Mouse (Mus musculus) c-Kit-positive CD71-negative TER-119-negative erythroid progenitor cells, embryonic 14.5 days (primary cell): Measurements from ENCODE around the gene Elf4.
"Not testable (repeated sequence)": the region's sequence is repeated elsewhere in the genome, so short reads cannot be mapped to it uniquely, and the experiment has no call there.

Experiments used
- DNase-seq: peaks from one replicate; pipeline ENCODE4 v3.0.0-alpha.2; 2013; ENCODE audit warnings: low read depth

Elf4 gene

GRCm38 (mm10) chrX:48436082-48436481, 26.9 kb downstream of the Elf4 start:
- DNase-seq: not testable (repeated sequence)

- DNase-seq: no peak
Measured at GRCm38 (mm10) chrX:48435477-48435900, 27.4 kb downstream of the Elf4 start.

DNA sequence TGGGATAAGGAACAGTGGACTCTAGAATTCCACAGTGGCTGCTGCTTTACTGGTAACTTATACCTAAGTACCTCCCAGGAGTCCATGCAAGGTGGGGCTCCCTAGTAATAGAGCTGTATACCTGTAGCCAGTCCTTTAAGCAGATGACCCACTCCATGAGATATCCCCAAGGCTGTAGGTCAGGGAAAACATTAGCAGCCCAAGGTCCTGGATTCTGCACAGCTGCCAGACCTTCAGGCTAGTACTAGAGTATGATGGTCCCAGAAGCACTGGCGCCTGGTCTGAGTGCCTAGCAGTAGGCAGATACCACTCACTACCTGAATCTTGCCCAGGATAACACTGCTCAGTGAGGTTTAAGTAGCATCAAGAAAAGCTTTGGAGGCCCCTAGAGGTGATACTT, 28.7 kb downstream of the Elf4 start:
- no peak for DNase-seq

DNA sequence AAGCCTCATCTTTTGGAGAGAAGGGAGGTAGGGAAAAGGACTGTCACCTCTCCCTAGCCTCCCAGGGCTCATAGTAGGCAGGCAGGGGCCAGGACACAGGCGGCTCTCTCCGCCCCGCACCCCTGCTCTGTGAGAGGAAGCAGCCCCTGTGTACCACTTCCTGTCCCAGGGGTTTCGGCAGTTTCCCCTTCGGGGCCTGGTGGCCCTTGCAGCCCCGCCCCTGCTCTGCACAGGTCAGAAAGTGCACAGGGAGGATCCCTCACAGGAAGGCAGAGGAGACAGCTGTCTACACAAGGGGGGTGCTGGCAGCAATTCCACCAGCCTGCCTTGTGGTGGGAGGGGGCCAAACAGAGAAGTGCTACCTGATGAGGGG, 29.4 kb downstream of the Elf4 start:
- no peak for DNase-seq

DNA sequence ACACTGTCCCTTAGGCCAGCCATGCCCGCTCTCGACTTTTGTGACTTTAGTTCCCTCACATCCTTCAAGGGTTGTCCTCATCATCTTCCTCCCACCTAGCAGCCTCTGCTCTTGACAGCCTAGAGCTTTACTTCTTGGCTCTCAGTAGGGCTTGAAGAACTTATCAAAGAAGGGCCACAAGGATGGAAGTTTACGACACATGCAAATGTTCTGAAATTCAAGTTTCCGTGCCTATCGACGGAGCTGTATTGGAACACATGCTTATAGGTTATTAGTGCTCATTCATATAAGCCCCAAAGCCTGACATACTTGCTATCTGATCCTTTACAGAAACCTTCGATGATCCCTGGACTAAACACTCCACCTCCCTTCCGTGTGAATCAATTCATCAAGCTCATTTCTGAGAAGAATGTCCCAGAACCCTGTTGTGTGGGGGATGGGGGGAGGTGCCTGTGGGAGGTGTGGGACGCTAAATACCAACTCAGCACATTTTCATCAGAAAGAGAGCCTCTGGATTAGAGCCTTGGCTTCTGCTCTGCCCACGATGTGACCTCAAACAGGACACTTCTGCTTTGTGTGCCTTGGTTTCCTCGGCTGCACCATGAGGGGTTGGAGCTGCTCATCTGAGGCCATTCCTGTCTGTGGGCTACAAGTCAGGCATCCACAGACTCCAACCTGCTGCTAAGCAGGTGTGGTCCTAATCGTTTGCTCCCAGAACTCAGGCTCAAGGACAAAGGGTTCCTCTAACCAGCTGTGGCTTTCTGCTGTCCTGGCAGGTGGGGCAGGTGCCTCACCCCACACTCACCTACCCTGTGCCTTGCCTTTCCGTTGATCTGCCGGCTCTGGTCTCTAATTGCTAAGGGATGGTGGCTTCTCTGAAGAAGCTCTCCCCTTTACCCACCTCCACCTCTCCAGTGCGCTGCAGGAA, 30.1 kb downstream of the Elf4 start:
- DNase-seq: no peak

DNA sequence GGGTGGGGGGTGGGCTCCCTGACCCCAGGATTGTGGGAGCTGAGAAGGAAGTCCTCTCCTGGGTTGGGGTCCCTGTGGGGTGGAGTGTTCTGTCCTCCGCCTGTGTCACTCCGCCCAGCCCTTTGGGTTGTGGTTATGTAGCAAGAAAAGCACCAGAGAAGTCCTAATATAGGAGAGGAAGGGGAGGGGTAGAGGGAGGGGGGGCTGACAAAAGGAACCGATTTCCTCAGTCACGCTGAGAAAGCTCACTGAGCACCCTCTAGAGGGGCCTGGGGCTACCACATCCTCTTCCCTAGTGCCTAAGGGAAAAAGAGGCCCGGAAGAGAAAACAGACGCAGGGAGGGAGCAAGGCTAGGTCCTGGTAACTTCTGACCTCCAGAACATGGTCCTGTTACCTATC, 33.4 kb downstream of the Elf4 start:
- no peak for DNase-seq

DNA sequence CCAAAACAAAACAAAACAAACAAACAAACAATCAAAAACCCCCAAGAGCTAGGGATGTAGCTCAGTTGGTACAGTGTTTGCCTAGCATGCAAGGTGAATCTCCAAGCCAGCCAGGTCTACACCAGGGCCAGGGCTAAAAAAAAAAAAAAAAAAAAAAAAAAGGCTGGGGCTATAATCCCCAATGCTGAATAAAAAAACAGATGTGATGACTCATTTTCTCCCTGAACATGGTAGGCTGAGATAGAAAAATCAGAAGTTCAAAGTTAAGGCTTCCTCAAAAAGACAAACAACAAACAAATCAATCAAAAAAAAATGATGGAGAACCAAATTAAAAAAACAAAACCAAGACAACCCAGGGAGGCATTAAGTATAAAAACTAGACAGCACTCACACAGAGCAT, 33.8 kb downstream of the Elf4 start:
- DNase-seq: no peak

GRCm38 (mm10) chrX:48428642-48429041, 34.3 kb downstream of the Elf4 start:
- DNase-seq: no peak

- no peak for DNase-seq
Measured at GRCm38 (mm10) chrX:48428241-48428640, 34.7 kb downstream of the Elf4 start.

- DNase-seq: no peak
Measured at GRCm38 (mm10) chrX:48425280-48425679, 37.7 kb downstream of the Elf4 start.

GRCm38 (mm10) chrX:48424583-48424982, 38.3 kb downstream of the Elf4 start:
- DNase-seq: peak; percentile 54

GRCm38 (mm10) chrX:48423671-48424070, 39.3 kb downstream of the Elf4 start:
- DNase-seq: no peak

- DNase-seq: peak; percentile 69
Measured at GRCm38 (mm10) chrX:48422986-48423385, 39.9 kb downstream of the Elf4 start.

DNA sequence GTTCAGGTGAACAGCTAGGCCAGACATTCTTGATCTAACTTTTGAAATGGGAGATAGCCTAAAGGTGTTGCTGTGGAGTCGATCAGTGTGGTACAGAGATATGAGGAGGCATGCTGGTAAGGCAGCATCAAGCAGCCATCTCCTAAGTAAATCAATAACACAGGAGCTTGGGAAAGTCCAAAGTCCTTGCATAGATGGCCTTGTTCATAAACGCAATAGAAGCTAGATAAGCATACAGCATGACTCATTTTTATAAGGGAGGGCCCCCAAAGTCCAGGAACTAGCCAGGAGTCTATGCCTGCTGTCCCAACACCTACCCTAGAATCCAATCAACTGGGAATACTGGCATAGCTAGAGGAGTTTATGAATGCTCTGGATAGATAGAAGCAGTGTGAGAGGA, 44.5 kb downstream of the Elf4 start:
- no peak for DNase-seq

- DNase-seq: no peak
Measured at GRCm38 (mm10) chrX:48414291-48414690, 48.6 kb downstream of the Elf4 start.

- DNase-seq: no peak
Measured at GRCm38 (mm10) chrX:48412629-48413028, 50.3 kb downstream of the Elf4 start.

DNA sequence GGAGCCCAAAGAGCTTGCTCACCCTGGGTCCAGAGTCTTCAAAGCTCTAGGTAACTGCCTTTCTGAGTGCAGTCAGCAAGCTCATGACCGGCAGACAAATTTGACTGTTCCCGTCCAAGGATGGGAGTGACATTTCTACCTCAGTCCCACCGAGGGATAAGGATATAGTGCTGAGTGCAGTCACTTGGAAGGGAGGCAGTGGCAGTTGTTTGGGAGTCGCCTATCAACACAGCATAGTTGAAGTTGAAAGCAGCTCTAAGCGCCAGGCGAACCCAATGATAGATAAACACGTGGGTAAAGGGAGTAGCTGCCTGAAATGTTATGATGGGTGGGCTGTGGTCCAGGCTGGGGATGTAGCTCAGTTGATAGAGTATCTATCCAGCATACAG, 52.5 kb downstream of the Elf4 start:
- DNase-seq: no peak

DNA sequence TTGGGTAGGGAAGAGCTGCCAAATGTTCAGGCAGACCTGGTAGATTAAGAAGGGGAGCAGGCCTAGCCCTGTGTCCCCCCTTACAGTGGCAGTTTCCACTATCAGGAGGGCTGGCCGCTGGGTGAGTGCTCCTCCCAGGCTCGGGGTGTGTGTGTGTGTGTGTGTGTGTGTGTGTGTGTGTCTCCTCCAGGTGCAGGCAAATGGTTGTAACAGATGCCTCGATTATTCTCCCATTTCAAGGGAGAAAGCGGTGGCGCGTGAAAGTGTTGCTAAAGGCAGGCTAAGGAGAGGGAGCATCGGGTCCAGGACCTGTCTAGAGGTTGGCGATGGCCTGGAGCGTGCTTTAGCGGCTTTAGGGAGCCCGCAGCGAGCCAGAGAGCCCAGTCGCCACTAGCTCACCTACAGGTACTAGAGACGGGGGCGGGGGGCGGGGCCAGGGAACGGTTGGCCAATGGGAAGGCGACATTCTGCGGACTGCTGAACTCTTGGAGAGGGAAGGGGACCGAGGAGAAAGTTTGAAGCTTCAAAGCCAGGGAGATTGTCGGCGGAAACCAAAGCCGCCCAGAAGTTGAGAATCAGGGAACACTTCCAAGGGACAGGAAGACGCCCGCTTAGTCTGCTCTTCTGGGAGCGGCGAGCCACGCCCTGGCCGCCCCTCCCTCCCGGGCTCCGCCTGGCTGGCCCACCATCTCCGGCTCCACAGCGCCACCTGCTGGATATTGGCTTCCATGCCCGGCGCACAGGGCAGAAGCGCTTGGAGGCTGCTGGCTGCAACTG, 53.1 kb downstream of the Elf4 start:
- peak; percentile 65 for DNase-seq

- no peak for DNase-seq
Measured at GRCm38 (mm10) chrX:48405141-48405540, 57.8 kb downstream of the Elf4 start.

- DNase-seq: no peak
Measured at GRCm38 (mm10) chrX:48399994-48400393, 62.9 kb downstream of the Elf4 start.

GRCm38 (mm10) chrX:48389380-48389779, 73.6 kb downstream of the Elf4 start:
- no peak for DNase-seq

GRCm38 (mm10) chrX:48385927-48386326, 77.0 kb downstream of the Elf4 start:
- no peak for DNase-seq

DNA sequence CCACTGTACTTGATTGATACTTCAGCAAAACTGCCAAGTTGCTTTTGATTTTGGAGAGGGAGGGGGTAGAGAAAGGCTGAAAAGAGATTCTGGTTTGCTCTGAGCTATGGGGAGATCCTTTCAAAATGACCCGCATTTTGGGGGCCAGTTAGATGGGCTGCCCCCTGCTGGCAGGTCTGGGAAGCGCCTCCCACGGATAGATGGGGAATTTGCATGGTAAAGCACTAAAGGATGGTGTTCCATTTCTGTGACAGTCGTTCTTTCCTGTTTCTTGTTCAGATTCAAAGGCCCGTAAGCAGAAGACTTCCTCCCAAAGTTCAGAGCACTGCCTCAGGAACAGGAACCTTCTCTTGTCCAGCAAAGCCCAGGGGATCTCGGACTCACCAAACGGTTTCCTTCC, 79.3 kb downstream of the Elf4 start:
- DNase-seq: peak; percentile 18
